Mouse (Mus musculus): ENCODE data around the gene Vmn1r55.
A peak's percentile ranks its signal among the peaks of the same experiment; 100 is the strongest.
"Not testable (repeated sequence)": the region's sequence is repeated elsewhere in the genome, so short reads cannot be mapped to it uniquely, and the experiment has no call there.

Vmn1r55 gene

GRCm38 (mm10) chr7:5149570-5149969 lies at the start of gene Vmn1r55:
TSS of gene Vmn1r55 (minus strand) at chr7:5149670.
- not testable (repeated sequence) for DNase-seq (ENCODE audit: low read depth, low spot score)

GRCm38 (mm10) chr7:5196647-5197046 lies 47.2 kb upstream of the Vmn1r55 start, which contains the start of gene Vmn1r56:
TSS of gene Vmn1r56 (minus strand) at chr7:5196747.
- DNase-seq (ENCODE audit: low read depth, low spot score), result not testable (repeated sequence)

GRCm38 (mm10) chr7:5125549-5126406 lies 23.7 kb downstream of the Vmn1r55 start, which contains the start of gene Rasl2-9:
TSS of gene Rasl2-9 (minus strand) at chr7:5125950.
- peak; percentile 54 for DNase-seq (ENCODE audit: low read depth, low spot score)

- no peak for DNase-seq (ENCODE audit: low read depth, low spot score)
These were observed 24.4 kb downstream of the Vmn1r55 start for GRCm38 (mm10) chr7:5125078-5125477.

- DNase-seq (ENCODE audit: low read depth, low spot score), result no peak
These were observed 32.6 kb downstream of the Vmn1r55 start, which contains the start of gene Rfpl4 for GRCm38 (mm10) chr7:5116850-5117249. TSS of gene Rfpl4 (minus strand) at chr7:5116950.

GRCm38 (mm10) chr7:5112701-5113100 lies 36.8 kb downstream of the Vmn1r55 start:
- DNase-seq (ENCODE audit: low read depth, low spot score), result no peak

GRCm38 (mm10) chr7:5109301-5109700 lies 40.2 kb downstream of the Vmn1r55 start:
- DNase-seq (ENCODE audit: low read depth, low spot score), result no peak

GRCm38 (mm10) chr7:5108272-5108671 lies 41.2 kb downstream of the Vmn1r55 start:
- DNase-seq (ENCODE audit: low read depth, low spot score), result no peak

- DNase-seq (ENCODE audit: low read depth, low spot score), result no peak
These were observed 46.9 kb downstream of the Vmn1r55 start for GRCm38 (mm10) chr7:5102564-5102963.

GRCm38 (mm10) chr7:5101066-5101663 lies 48.3 kb downstream of the Vmn1r55 start:
- DNase-seq (ENCODE audit: low read depth, low spot score), result no peak

- no peak for DNase-seq (ENCODE audit: low read depth, low spot score)
These were observed 49.7 kb downstream of the Vmn1r55 start for GRCm38 (mm10) chr7:5099796-5100195.

GRCm38 (mm10) chr7:5098769-5099168 lies 50.7 kb downstream of the Vmn1r55 start:
- DNase-seq (ENCODE audit: low read depth, low spot score), result no peak

- DNase-seq (ENCODE audit: low read depth, low spot score), result no peak
These were observed 56.5 kb downstream of the Vmn1r55 start for GRCm38 (mm10) chr7:5092831-5093510.

GRCm38 (mm10) chr7:5092381-5092780 lies 57.1 kb downstream of the Vmn1r55 start:
- DNase-seq (ENCODE audit: low read depth, low spot score), result no peak

GRCm38 (mm10) chr7:5091008-5091728 lies 58.3 kb downstream of the Vmn1r55 start:
- no peak for DNase-seq (ENCODE audit: low read depth, low spot score)

- DNase-seq (ENCODE audit: low read depth, low spot score), result no peak
These were observed 59.6 kb downstream of the Vmn1r55 start for GRCm38 (mm10) chr7:5089853-5090252.

- DNase-seq (ENCODE audit: low read depth, low spot score), result no peak
These were observed 61.6 kb downstream of the Vmn1r55 start for GRCm38 (mm10) chr7:5087886-5088285.

GRCm38 (mm10) chr7:5086921-5087440 lies 62.5 kb downstream of the Vmn1r55 start:
- DNase-seq (ENCODE audit: low read depth, low spot score), result no peak

GRCm38 (mm10) chr7:5085512-5085911 lies 64.0 kb downstream of the Vmn1r55 start:
- DNase-seq (ENCODE audit: low read depth, low spot score), result no peak

- no peak for DNase-seq (ENCODE audit: low read depth, low spot score)
These were observed 66.0 kb downstream of the Vmn1r55 start for GRCm38 (mm10) chr7:5083325-5084105.

All from CD4-positive, CD25-positive, alpha-beta regulatory T cell, adult 2 months (primary cell).